Mouse (Mus musculus): ENCODE data around the gene Maff.
A peak's percentile ranks its signal among the peaks of the same experiment; 100 is the strongest.

Gene Maff

GRCm38 (mm10) chr15:79361023-79361422 lies 14.6 kb downstream of the Maff start:
- DNase-seq (ENCODE audit: low read depth, low spot score) = no peak

- DNase-seq (ENCODE audit: low read depth, low spot score) = no peak
Observed at GRCm38 (mm10) chr15:79364120-79364519, 17.7 kb downstream of the Maff start.

- no peak for DNase-seq (ENCODE audit: low read depth, low spot score)
Observed at GRCm38 (mm10) chr15:79365068-79365467, 18.6 kb downstream of the Maff start.

GRCm38 (mm10) chr15:79366402-79366801 lies 20.0 kb downstream of the Maff start:
- DNase-seq (ENCODE audit: low read depth, low spot score) = no peak

GRCm38 (mm10) chr15:79368313-79368811 lies 21.9 kb downstream of the Maff start:
- no peak for DNase-seq (ENCODE audit: low read depth, low spot score)

GRCm38 (mm10) chr15:79368861-79369440 lies 22.5 kb downstream of the Maff start:
- no peak for DNase-seq (ENCODE audit: low read depth, low spot score)

GRCm38 (mm10) chr15:79369452-79370280 lies 23.2 kb downstream of the Maff start:
- DNase-seq (ENCODE audit: low read depth, low spot score) = no peak

- DNase-seq (ENCODE audit: low read depth, low spot score) = no peak
Observed at GRCm38 (mm10) chr15:79370281-79370843, 23.9 kb downstream of the Maff start.

- no peak for DNase-seq (ENCODE audit: low read depth, low spot score)
Observed at GRCm38 (mm10) chr15:79374760-79375159, 28.3 kb downstream of the Maff start.

GRCm38 (mm10) chr15:79377681-79378080 lies 31.3 kb downstream of the Maff start:
- DNase-seq (ENCODE audit: low read depth, low spot score) = no peak

GRCm38 (mm10) chr15:79378608-79379007 lies 32.2 kb downstream of the Maff start:
- DNase-seq (ENCODE audit: low read depth, low spot score) = no peak

GRCm38 (mm10) chr15:79379658-79380057 lies 33.2 kb downstream of the Maff start:
- no peak for DNase-seq (ENCODE audit: low read depth, low spot score)

GRCm38 (mm10) chr15:79380468-79381444 lies 34.3 kb downstream of the Maff start:
- DNase-seq (ENCODE audit: low read depth, low spot score) = peak; percentile 53

- no peak for DNase-seq (ENCODE audit: low read depth, low spot score)
Observed at GRCm38 (mm10) chr15:79381644-79382043, 35.2 kb downstream of the Maff start.

- DNase-seq (ENCODE audit: low read depth, low spot score) = no peak
Observed at GRCm38 (mm10) chr15:79387081-79387480, 40.7 kb downstream of the Maff start.

- no peak for DNase-seq (ENCODE audit: low read depth, low spot score)
Observed at GRCm38 (mm10) chr15:79387611-79388010, 41.2 kb downstream of the Maff start.

GRCm38 (mm10) chr15:79388171-79388570 lies 41.8 kb downstream of the Maff start:
- DNase-seq (ENCODE audit: low read depth, low spot score) = no peak

- DNase-seq (ENCODE audit: low read depth, low spot score) = no peak
Observed at GRCm38 (mm10) chr15:79390434-79390833, 44.0 kb downstream of the Maff start.

- DNase-seq (ENCODE audit: low read depth, low spot score) = no peak
Observed at GRCm38 (mm10) chr15:79391447-79392093, 45.1 kb downstream of the Maff start.

GRCm38 (mm10) chr15:79392527-79392926 lies 46.1 kb downstream of the Maff start:
- DNase-seq (ENCODE audit: low read depth, low spot score) = no peak

- DNase-seq (ENCODE audit: low read depth, low spot score) = no peak
Observed at GRCm38 (mm10) chr15:79393101-79393500, 46.7 kb downstream of the Maff start.

All from forelimb bud, embryonic 11.5 days (tissue).